Mouse (Mus musculus): ENCODE measurements at regions not wholly inside any gene's neighbourhood (a gene's known extent, or its start where the extent isn't known, plus 50 kb on each side); places are given as distances from the start of the nearest gene placed in this dataset.
A peak's percentile ranks its signal among the peaks of the same experiment; 100 is the strongest.

DNA sequence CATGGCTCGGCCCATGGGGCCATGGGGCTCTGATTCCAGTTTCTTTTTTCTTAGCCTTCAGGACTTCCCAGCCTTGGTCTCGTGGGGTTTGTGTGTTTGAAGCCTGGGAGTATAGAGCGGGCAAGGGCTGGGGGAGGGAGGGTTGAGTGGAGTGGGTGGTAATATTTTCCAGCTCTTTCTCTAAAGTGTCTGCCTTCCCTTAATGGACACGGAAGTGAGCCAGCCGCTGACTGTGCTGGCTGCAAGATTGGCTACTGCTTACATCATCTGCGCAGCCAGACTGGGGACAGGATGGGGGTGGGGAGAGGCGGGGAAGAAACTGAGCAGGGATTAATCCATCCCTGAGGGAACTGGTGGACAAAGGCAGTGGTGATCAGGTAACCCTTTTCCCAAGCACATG lies 52.3 kb downstream of the Tnp1 start:
- peak; percentile 61 for DNase-seq (ENCODE audit: low read depth, low spot score)

GRCm38 (mm10) chr1:72960241-72960653 lies 55.5 kb downstream of the Tnp1 start:
- peak; percentile 88 for DNase-seq (ENCODE audit: low read depth, low spot score)

DNA sequence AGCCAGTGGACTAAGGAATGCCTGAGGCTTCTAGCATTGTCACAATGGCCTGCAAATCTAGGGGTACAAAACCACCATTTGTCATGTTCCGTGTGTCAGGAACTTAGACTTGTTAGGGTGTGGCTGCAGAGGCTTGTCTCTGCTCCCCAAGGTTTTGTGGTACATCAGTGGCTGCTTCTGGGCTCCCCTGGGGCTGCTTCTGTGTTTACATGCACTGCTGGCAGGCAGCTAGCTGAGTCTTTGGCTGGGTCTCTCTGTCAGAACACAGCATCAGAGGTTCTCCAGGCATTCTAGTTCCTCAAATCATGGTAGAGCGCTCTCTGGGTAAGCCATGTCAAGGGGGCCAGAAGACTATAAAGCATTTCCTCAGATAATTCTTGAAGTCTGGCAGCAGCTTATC lies 60.3 kb downstream of the Tnp1 start:
- DNase-seq (ENCODE audit: low read depth, low spot score), result no peak

DNA sequence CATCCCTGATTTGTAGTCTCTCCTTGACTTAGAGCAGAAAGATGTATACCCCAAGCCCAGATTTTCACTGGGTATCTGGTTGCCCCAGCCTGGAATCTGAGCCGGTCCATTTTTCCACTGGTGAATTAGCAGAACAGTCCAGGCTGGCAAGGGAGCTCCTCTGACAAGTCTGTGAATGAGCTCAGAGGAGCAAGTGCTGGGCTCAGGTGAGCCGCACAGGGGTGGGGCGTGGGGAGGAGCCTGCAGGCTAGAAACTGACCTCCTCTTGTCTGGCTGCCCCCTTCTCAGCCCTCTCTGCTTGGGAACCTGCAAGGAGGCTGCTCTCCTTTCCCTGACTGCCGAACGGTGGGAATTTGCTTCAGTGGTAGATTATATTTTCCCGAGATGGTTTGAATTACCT lies 62.8 kb downstream of the Tnp1 start:
- no peak for DNase-seq (ENCODE audit: low read depth, low spot score)

DNA sequence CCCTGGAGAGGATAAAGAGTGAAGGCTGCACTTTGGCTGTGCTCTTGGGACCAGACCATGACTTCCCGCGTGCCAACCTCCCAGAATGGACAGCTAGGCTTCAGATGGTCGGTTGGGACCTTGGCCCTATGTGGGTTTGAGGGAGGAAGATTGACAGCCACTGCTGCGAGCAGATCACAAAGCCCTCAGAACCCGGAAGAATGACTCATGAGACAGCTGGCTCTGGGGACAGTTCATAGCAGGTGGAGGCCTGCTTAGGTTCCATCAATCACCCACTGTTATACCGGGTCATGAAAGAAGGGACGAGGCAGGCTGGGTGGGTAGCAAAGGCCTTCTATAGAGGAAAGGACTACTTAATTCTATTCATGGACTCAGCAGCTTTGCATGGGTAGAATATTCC lies 63.9 kb downstream of the Tnp1 start:
- no peak for DNase-seq (ENCODE audit: low read depth, low spot score)

DNA sequence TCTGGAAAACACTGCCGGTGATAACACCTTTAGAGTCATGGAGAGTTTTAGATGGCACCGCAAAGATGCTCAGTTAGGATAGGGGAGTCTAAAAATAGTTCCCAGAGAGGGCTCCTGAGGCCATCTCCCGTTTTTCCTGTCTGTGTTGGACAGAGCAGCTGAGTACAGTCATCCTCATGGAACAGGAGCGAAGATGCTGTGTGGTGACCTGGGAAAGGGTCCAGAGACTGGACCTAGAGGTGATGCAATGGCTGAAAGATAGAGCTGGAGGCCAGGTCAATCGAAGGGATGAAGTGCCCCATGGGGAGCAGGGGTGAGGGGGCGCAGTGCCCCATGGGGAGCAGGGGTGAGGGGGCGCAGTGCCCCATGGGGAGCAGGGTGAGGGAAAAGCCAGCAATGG lies 64.3 kb downstream of the Tnp1 start:
- DNase-seq (ENCODE audit: low read depth, low spot score), result no peak

DNA sequence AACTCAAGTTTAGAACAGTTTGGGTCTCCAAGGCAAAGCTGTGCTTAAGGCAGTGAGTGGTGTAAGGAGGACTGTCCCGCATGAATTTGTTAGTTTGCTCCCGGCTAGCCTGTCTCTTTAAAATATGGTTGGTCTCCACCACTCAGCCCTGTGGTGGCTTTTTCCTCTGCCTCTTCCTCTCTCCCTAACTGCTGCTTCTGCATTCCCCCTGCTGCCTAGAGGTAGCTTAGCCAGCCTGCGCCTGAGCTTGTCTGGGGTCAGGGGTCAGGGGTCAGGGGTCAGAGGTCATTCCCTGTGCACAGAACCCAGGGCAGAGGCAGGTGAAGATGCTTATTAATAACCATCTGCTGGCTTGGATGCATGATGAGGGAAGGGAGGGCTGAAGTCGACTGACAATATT lies 69.5 kb downstream of the Tnp1 start:
- DNase-seq (ENCODE audit: low read depth, low spot score), result no peak

GRCm38 (mm10) chr1:72945750-72946102 lies 70.0 kb downstream of the Tnp1 start:
- DNase-seq (ENCODE audit: low read depth, low spot score), result no peak

DNA sequence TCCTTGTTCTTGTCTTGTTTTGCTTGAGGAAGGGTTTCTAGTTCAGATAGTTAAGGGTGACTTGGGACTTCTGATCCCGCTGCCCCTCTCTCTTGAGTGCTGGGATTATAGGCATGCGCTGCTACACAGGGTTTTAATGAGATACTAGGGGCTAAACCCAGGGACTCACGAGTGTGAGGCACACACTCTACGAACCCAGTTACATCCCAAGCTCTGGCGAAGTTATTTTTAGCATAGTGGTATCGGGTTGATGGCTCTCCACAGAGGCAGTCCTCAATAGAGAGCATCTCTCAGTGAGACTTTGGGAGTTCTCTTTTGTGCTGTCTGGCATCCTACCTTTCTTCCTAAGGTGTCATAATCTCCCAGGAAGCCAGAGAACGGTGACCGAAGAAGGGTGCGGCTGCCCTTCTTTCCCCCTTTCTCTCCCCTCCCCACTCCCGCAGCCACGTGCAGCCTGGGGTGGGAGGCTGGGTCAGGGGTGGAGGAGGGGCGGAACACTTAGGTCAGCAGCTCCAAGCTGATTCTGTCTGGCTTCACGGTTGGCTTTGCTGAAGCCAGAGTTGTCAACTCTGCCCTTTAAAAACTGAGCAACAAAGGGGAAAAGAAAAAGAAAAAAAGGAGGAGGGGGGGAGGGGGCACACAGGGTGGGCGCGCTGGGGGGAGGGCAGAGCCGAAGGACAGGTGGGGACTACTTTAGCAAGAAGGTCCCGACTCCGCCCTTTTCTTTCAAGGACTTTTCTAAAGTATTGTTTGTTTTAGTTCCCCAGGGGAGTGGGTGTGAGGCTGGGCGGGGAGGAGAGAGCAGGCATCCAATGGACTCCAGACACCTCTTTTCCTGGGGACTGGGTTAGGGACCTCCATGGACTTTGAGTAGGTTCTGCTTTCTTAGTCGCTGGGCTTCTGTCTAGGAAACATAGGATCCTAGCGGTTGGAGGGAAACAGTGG lies 70.4 kb upstream of the Igfbp5 start:
- peak; percentile 91 for DNase-seq (ENCODE audit: low read depth, low spot score)

- DNase-seq (ENCODE audit: low read depth, low spot score), result no peak
These were observed 69.5 kb upstream of the Igfbp5 start for GRCm38 (mm10) chr1:72944221-72944620.

DNA sequence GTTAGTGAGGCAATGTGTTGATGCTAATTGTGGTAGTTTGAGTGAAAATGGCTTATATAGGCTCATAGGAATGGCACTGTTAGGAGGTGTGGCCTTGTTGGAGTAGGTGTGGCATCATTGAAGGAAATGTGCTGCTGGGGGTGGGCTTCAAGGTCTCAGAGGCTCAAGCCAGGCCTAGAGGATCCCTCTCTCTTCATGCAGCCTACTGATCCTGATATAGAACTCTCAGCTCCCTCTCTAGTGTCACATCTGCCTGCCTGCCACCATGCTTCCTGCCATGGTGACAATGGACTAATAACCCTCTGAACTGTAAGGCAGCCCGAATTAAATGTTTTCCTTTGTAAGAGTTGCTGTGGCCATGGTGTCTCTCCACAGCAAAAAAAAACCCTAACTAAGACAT lies 68.4 kb upstream of the Igfbp5 start:
- no peak for DNase-seq (ENCODE audit: low read depth, low spot score)

DNA sequence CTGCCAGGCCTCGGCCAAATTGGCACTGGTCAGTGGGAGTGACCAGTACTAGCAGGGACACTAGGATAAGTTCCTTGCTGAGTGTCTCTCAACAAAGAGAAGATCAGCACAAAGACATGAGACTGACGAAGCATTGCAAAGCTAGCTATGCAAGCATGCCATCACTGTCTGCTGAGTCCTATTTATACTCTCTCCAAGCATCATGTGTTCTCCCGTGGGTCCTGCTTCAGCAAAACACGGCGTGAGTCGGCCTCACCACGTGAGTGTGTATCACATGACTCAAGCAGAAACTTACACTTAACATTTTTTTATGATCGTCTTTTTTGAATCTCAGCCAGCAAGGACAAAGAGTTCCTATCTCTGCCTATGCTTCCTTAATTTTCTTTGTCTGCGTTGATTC lies 67.7 kb upstream of the Igfbp5 start:
- DNase-seq (ENCODE audit: low read depth, low spot score), result no peak

DNA sequence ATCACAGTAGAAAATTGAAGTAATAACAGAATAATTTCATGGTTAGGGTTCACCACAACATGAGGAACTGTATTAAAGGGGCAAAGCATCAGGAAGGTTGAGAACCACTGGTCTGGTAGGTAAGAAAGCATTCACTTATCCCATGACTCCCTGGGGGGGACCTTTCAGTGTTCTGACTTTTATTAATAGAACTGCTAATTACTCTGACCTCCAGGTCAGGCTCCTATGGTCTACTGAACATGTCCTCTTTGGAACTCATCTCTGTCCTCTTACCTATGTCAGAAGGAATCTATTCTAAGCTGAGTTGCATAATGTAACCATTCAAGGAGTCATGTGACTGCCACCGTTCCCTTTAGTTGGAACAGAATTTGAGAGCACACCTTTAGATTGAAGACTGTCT lies 65.3 kb upstream of the Igfbp5 start:
- DNase-seq (ENCODE audit: low read depth, low spot score), result no peak

GRCm38 (mm10) chr1:72936681-72937465 lies 62.2 kb upstream of the Igfbp5 start:
- DNase-seq (ENCODE audit: low read depth, low spot score), result no peak

GRCm38 (mm10) chr1:72936231-72936630 lies 61.5 kb upstream of the Igfbp5 start:
- DNase-seq (ENCODE audit: low read depth, low spot score), result no peak

DNA sequence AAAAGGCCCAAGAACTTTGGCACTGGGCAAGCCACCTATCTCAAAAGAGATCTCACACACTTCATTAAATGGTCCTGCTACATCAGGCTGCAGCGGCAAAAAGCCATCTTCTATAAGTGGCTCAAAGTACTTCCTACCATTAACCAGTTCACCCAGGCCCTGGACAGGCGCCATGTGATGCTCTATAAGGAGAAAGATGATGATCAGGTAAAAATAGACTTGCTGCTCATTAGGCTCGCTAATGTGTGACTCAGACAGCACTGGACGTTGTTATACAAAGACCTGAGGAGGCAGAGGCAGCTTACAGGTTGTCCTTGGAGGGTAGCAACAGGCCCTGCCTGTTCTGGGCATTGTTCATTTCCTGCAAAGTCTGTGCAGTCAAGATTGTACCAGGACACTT lies 60.4 kb upstream of the Igfbp5 start:
- no peak for DNase-seq (ENCODE audit: low read depth, low spot score)

DNA sequence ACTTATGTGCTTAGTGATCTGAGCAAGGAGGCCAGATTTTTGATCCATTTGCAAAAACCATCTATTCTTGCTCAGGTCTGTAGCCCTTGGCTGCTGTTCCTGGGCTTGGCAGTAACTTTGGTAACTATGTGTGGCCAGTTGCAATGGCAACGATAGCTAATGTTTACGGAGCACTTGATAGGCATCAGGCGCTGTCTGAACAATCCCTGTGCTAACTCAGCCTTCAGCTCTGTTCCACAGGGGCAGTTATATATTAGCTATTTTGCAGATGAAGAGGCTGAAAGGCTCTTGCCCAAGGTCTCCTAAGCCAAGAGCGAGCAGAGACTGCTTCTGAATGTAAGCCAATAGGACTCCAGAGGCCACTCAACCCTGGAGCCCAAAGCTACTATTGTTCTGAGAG lies 55.1 kb upstream of the Igfbp5 start:
- no peak for DNase-seq (ENCODE audit: low read depth, low spot score)

Data from ES-CJ7 (cell line).